Mouse (Mus musculus) myocyte (in vitro differentiated cells): Measurements from ENCODE around the gene Shc3.

Experiments
- CEBPB ChIP-seq: IDR thresholded peaks from 2 replicates; pipeline ENCODE4 v1.6.1; 2011; ENCODE audit warnings: mild to moderate bottlenecking, moderate library complexity; ENCODE audit not compliant: poor library complexity, insufficient read depth, severe bottlenecking
- E2F4 ChIP-seq: IDR thresholded peaks from one replicate; pipeline ENCODE4 v1.6.1; 2011; ENCODE audit warnings: mild to moderate bottlenecking, control low read depth, moderate library complexity; ENCODE audit not compliant: insufficient read depth
- MAX ChIP-seq: IDR thresholded peaks from one replicate; pipeline ENCODE4 v1.6.1; 2011; ENCODE audit warnings: low read depth, mild to moderate bottlenecking, control low read depth
- MYOD1 ChIP-seq, 3 experiments: IDR thresholded peaks; one replicate each; pipeline ENCODE4 v1.6.1; 2011; ENCODE audit warnings: control low read depth in 2 of 3, low read depth in 2 of 3, mild to moderate bottlenecking in 2 of 3, moderate library complexity in 1 of 3; ENCODE audit not compliant: insufficient read length in 2 of 3, control insufficient read depth in 1 of 3
- MYOG ChIP-seq, 3 experiments: IDR thresholded peaks; one replicate each; pipeline ENCODE4 v1.6.1; 2011; ENCODE audit warnings: control low read depth in 2 of 3, low read depth in 2 of 3, mild to moderate bottlenecking in 2 of 3; ENCODE audit not compliant: insufficient read length in 2 of 3, control insufficient read depth in 1 of 3, insufficient read depth in 1 of 3
- POLR2A ChIP-seq: IDR thresholded peaks from one replicate; pipeline ENCODE4 v1.6.1; 2011; ENCODE audit warnings: low read depth, mild to moderate bottlenecking, control low read depth, moderate library complexity; ENCODE audit not compliant: insufficient read length
- POLR2AphosphoS2 ChIP-seq: IDR thresholded peaks from one replicate; pipeline ENCODE4 v1.6.1; 2011; ENCODE audit warnings: low read depth, control low read depth; ENCODE audit not compliant: insufficient read length
- TCF12 ChIP-seq: IDR thresholded peaks from one replicate; pipeline ENCODE4 v1.6.1; 2011; ENCODE audit warnings: mild to moderate bottlenecking, control low read depth; ENCODE audit not compliant: poor library complexity, insufficient read depth, severe bottlenecking
- TCF3 ChIP-seq: IDR thresholded peaks from one replicate; pipeline ENCODE4 v1.6.1; 2011; ENCODE audit warnings: low read depth, control low read depth; ENCODE audit not compliant: insufficient read length
- USF1 ChIP-seq: IDR thresholded peaks from one replicate; pipeline ENCODE4 v1.6.1; 2011; ENCODE audit warnings: low read depth, mild to moderate bottlenecking, control low read depth, moderate library complexity

DNA sequence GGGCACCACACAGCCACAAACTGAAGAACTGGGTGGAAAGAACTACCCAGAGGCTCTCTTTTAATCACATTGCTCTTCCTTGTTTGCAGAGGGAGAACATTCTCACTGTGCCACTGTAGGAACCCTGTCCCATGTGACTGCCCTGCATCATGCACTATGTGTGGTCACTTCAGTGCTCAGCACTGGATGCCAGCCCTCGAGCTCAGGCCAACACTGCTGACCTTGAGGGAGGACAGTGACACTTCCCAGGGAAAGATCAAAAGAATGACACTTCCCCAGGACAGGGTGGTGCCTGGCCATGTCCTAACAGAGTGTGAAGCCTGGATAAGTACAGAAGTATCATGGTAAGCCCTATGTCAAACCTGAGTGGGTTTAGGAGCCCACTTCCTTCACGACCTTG, 13.0 kb upstream of the Shc3 start:
- no peak for TF ChIP-seq E2F4
- TF ChIP-seq CEBPB: no peak
- TF ChIP-seq POLR2A: no peak
- TF ChIP-seq TCF3: no peak
- no peak for TF ChIP-seq MAX
- TF ChIP-seq TCF12: no peak
- no peak for TF ChIP-seq MYOG (IDR thresholded peaks at IDR 0.05; ENCODE audit: control insufficient read depth in 1 of 3, insufficient read depth in 1 of 3, insufficient read length in 2 of 3, low read depth in 2 of 3)
- no peak for TF ChIP-seq USF1
- no peak for TF ChIP-seq POLR2AphosphoS2
- TF ChIP-seq MYOD1 (IDR thresholded peaks at IDR 0.05; ENCODE audit: control insufficient read depth in 1 of 3, insufficient read length in 2 of 3, low read depth in 2 of 3): no peak
